Mouse (Mus musculus): ENCODE measurements around the gene Card6. TPM values are rescaled to one million over a fixed set of nuclear protein-coding genes. Genes with fewer than 3 reads are reported as not detected.
A peak's percentile ranks its signal among the peaks of the same experiment; 100 is the strongest.

The Card6 gene
- polyA plus RNA-seq, 1 experiment from 2014 or later: 0.86 TPM

DNA sequence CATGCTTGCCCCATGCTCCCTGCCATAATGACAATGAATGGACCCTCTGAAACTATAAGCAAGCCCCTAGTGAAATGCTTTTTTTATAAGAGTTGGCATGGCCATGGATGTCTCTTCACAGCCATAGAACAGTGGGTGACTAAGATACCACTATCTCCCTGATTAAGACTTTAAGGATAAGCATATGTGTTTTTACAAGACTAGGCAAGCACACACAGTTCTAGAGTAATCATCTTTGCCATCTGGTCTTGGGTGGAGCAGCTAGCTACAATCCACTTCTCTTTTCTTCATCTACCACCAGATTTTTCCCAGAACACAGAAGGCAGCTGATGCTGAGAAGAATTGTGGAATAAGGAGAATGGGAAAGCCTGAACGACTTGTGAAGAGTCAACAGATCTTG, 27.1 kb downstream of the Card6 start:
- no peaks in the 10 kb centered on the region for H3K9me3 ChIP-seq (ENCODE audit: control insufficient read depth, low read length)
- no peak overlapping the region for H3K9ac ChIP-seq (replicated peaks; ENCODE audit: low read length)
- ATAC-seq (ENCODE audit: low FRiP score, low TSS enrichment): no peak
- H3K27ac ChIP-seq (replicated peaks; ENCODE audit: low read depth, low read length): no peak overlapping the region
- DNase-seq: no peak
- no peak overlapping the region for H3K4me2 ChIP-seq (ENCODE audit: low read length)
- no peaks in the 10 kb centered on the region for H3K27me3 ChIP-seq (ENCODE audit: control insufficient read depth, insufficient read depth, low read length)
- 89% methylated on average over 1 of the region's 1 CpGs for whole genome bisulfite sequencing
- no peak overlapping the region for H3K4me3 ChIP-seq (replicated peaks; ENCODE audit: low read depth, low read length)
- no peaks in the 10 kb centered on the region for H3K36me3 ChIP-seq (ENCODE audit: control insufficient read depth, insufficient read depth, low read length)
- no peaks in the 10 kb centered on the region for H3K4me1 ChIP-seq (ENCODE audit: control insufficient read depth, insufficient read depth, low read length)

DNA sequence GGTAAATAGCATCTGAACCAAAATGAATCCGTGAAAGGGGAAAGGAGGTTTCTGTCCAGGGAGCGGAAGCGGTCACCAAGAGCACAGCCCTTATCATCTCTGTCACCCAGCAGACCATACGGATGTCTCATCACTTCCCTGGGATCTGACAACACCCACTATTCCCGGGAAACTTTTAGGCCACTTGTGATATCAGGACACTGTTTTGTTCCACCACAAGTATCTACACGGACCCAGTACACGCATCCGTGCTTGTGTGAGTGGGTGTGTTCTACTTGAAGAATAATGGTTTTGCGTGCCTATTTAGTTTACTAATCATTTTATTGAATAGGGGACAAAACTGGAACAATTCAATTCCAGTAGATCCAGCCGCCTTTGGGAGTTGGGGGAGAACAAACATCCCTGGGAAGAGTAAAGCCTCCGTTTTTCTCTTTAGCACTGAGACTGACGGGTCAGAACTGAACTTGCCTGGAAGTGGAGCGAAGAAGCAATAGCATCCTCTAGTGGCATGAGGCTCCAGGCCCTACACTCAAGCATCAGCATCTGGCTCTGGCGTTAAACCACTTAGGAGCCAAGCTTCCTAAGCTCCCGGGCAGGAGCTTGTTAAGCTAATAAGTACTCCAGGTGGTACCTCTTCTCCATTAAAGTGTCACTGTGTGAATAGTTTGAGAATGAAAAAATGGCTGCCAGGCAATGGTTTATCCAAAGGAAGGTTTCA, 39.4 kb downstream of the Card6 start:
- Histone ChIP-seq H3K4me2 (ENCODE audit: low read length) (no peak overlapping the region), H3K4me3 (replicated peaks; ENCODE audit: low read depth, low read length) (no peak overlapping the region), H3K36me3 (ENCODE audit: control insufficient read depth, insufficient read depth, low read length) (no peaks in the 10 kb centered on the region), H3K9me3 (ENCODE audit: control insufficient read depth, low read length) (no peaks in the 10 kb centered on the region), H3K9ac (replicated peaks; ENCODE audit: low read length) (no peak overlapping the region), H3K27ac (replicated peaks; ENCODE audit: low read depth, low read length) (no peak overlapping the region), H3K27me3 (ENCODE audit: control insufficient read depth, insufficient read depth, low read length) (no peaks in the 10 kb centered on the region), H3K4me1 (ENCODE audit: control insufficient read depth, insufficient read depth, low read length) (no peaks in the 10 kb centered on the region)
- peak; percentile 79 for DNase-seq
- peak; percentile 57; the same call in 1 of the 2 replicates for ATAC-seq (ENCODE audit: low FRiP score, low TSS enrichment)
- 57% methylated on average over 15 of the region's 15 CpGs for WGBS

DNA sequence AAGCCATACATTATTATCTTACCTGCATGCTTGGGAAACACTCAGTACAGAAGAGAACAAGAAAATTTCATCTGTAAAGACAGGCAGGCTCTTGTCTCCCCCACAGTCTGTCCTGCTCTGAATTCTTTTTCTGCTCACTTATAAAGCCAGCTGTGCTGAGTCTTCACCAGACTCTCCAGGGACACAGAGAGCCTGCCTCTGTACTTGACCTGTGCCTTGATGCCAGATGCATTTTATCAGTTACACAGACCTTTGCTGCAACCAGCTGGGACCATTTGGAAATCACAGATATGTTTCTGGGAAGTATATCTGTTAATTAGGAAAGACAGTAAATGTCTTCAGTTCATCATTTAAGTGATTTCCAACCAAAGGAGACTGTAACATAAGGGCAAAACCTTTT, 44.7 kb downstream of the Card6 start, which contains the start of gene C7:
TSS of gene C7 (minus strand) at position 106 of the 400 bp plus-strand sequence.
- ATAC-seq (ENCODE audit: low FRiP score, low TSS enrichment): no peak
- Histone ChIP-seq H3K9ac (replicated peaks; ENCODE audit: low read length) (no peak within 1 kb of the TSS), H3K9me3 (ENCODE audit: control insufficient read depth, low read length) (no peaks in the 10 kb centered on the region), H3K4me3 (replicated peaks; ENCODE audit: low read depth, low read length) (no peak within 1 kb of the TSS), H3K4me1 (ENCODE audit: control insufficient read depth, insufficient read depth, low read length) (no peaks in the 10 kb centered on the region), H3K36me3 (ENCODE audit: control insufficient read depth, insufficient read depth, low read length) (no peaks in the 10 kb centered on the region), H3K27me3 (ENCODE audit: control insufficient read depth, insufficient read depth, low read length) (no peaks in the 10 kb centered on the region), H3K4me2 (ENCODE audit: low read length) (no peak within 1 kb of the TSS), H3K27ac (replicated peaks; ENCODE audit: low read depth, low read length) (no peak within 1 kb of the TSS)
- no peak for DNase-seq

Other genes with a start within 250 kb of the Card6 start
- not detected in 2 replicates for gene Mroh2b, start 209.8 kb downstream of the Card6 start, polyA plus RNA-seq (2014; fragmentation: Nextera tagmentation; extraction: Ambion mirVana)
- 0.13 and 0.16 TPM in 2 replicates for gene C7, start 44.8 kb downstream of the Card6 start, polyA plus RNA-seq (2014; fragmentation: Nextera tagmentation; extraction: Ambion mirVana)
- gene Rpl37, start 8.1 kb upstream of the Card6 start, polyA plus RNA-seq (2014; fragmentation: Nextera tagmentation; extraction: Ambion mirVana): 446 and 522 TPM in 2 replicates
- gene Prkaa1, start 35.3 kb upstream of the Card6 start, polyA plus RNA-seq (2014; fragmentation: Nextera tagmentation; extraction: Ambion mirVana): 14.9 and 19.7 TPM in 2 replicates
- 62.9 and 67.1 TPM in 2 replicates for gene Ttc33, start 77.0 kb upstream of the Card6 start, polyA plus RNA-seq (2014; fragmentation: Nextera tagmentation; extraction: Ambion mirVana)
- 1.1 and 1.4 TPM in 2 replicates for gene Ptger4, start 135.6 kb upstream of the Card6 start, polyA plus RNA-seq (2014; fragmentation: Nextera tagmentation; extraction: Ambion mirVana)